Mouse (Mus musculus) brain, embryonic 14.5 days (tissue): ENCODE data around the gene Gclm. TPM values are rescaled to one million over a fixed set of nuclear protein-coding genes. Genes with fewer than 3 reads are reported as not detected.
A peak's percentile ranks its signal among the peaks of the same experiment; 100 is the strongest.

Experiments
- DNase-seq: peaks from one replicate; pipeline ENCODE4 v3.0.0-alpha.2; 2011; ENCODE audit warnings: low read depth
- CTCF ChIP-seq: fragments of 200-500 bp; IDR thresholded peaks from 2 replicates; pipeline ENCODE4 v1.5.1; 2012; ENCODE audit warnings: inconsistent platforms, mild to moderate bottlenecking, moderate library complexity, borderline replicate concordance; ENCODE audit not compliant: insufficient read depth, insufficient read length; ENCODE audit errors: extremely low read depth
- POLR2A ChIP-seq: fragments of 200-500 bp; IDR thresholded peaks from 2 replicates; pipeline ENCODE4 v1.6.1; 2012; ENCODE audit warnings: mild to moderate bottlenecking, inconsistent platforms, borderline replicate concordance; ENCODE audit not compliant: poor library complexity, insufficient read depth, insufficient read length, severe bottlenecking; ENCODE audit errors: extremely low read depth
- polyA plus RNA-seq: library from polyadenylated mRNA; depleted of rRNA; stranded (reverse); fragments of >200 nt; gene quantifications from 2 replicates; pipeline ENCODE4 v1.2.3, GENCODE M21; 2012; rRNA removed

Gene Gclm
- polyA plus RNA-seq: 27.7 and 29.0 TPM in 2 replicates

DNA sequence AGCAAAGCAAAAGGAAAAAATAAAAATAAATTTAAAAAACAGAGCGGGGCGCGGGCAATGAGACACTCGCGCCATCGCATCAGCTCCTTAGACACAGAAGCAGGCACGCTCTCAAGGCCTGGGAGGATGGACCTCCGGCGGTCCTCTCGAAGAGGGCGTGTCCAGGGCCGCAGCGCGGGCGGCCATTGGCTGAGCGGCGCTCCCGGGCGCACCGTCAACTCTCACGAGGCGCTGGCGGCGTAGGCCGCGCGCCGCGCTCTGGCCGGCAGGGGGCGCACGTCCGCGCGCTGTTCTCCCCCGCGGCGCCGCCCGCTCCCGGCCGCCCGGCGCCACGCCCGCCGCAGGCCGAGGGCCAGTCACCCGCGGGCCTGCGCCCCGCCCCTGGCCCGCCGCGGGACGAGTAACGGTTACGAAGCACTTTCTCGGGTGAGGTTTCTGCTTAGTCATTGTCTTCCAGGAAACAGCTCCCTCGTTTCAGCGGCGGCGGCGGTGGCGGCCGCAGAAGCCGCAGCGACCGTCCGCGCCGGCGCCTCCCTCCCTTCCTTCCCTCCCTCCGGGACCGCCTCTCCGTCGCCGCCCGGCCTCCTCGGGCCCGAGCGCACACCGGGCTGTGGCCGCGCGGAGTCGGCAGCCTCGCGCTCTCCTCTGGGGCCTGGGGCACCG lies at the start of gene Gclm:
TSS of gene Gclm (plus strand) at position 343 of the 663 bp plus-strand sequence.
- peak; percentile 72 for TF ChIP-seq CTCF
- TF ChIP-seq POLR2A: peak; percentile 41; the same call in 1 of the 2 replicates
- peak; percentile 97 for DNase-seq

DNA sequence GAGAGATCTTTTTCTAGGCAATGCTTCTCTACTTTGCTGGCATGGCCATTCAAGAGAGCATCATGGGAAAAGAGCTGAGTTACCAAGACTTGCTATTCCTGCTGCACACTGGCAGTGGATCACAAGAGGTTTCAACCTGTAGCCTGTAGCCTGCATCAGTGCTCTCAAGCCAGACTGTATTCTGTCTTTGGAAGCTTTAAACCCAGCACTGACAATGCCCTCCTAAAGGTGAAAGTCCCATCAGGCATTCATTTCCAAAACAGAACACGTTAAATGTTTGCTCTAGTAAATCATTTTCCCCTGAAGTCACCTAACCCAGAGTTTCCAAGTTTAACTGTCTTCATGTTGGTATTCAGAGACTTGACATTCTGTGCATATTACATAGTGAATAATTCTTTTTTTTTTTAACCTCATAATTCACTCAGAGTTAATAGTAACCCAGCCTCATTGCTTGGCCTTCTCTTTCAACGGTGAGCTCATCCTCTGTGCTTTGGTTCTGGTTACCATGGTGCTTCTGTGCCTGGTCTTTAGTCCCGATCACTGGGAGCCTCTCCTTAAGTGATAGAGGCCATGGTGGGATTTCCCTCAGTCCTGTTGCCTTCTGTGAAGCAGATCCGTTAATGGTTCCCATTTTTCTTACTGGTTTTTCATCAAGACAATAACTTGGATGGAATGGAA lies 48.6 kb upstream of the Gclm start:
- DNase-seq: no peak
- TF ChIP-seq POLR2A (no peak), CTCF (no peak)

DNA sequence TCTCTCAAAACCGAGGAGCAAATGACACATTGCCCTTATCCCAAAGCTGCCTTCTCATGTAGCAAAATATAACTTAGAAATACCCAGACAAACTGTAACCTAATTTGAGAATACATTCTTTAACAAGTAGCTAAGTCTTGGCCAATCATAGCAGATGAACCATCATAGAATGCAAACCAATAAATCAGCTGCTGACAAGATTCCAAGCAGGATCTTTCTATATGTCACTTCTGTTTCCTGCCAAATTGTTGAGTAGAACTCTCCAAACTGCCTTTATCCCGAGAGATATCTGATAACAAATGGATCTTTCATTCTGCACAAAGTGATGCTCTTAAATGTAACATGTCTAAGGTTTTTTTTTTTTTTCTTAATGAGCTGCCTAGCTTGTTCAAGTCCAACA lies 46.8 kb upstream of the Gclm start:
- no peak for DNase-seq
- TF ChIP-seq CTCF (no peak), POLR2A (no peak)

DNA sequence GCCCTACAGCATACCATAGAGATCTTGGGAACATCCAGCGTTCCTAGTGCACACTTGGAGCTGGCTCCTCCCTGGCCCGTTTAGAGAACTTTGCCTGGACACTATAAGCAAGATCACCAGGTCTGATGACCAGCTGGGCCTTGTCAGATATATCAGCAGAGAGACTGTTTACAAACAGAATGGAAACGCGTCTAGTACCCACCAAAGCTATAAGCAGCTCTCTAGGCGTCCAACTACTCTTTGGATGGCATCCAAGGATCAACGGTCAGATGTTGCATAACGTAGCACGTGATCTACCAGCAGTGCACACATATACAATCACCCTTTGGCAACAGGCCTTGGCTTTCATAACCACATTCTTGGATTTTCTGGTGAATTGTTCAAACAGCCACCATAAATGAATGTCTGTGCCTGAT lies 46.4 kb upstream of the Gclm start:
- TF ChIP-seq CTCF (no peak), POLR2A (no peak)
- DNase-seq: peak; percentile 68

DNA sequence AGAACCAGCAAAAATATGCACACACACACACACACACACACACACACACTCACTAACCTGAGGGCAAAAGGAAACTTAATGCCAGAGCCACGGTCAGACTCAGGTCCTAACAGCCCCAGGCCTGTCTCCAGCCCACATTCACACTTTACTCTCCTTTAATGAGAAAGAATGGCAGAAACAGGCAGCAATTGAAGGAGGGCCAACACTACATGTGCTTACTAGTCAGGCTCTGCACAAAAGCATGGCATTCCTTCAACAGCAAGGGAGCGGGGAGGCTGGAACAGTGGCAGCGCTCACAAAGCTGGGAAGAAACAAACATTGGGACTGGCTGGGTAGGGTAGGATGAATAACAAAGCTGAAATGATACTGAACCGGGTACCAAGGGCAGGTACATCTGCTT lies 45.8 kb upstream of the Gclm start:
- no peak for TF ChIP-seq CTCF
- no peak for TF ChIP-seq POLR2A
- peak; percentile 81 for DNase-seq

DNA sequence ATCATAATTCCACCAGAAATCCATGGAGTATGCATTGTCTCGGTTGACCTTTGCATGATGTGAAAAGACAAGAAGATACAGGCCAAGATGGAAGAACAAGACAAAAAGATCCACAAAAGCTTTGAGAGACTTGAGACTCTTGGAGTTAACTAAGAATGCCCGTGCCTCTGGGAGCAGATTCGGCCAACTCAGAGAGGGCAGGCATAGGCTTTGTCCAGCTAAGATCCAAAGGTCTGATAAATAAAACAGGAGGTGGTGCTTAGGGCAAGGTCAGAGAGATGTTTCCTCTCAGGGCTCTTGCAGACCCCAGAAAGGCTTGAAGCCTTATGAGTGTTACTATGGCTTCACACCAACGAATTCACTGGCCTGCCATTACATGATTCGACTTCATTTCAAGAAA lies 45.3 kb upstream of the Gclm start:
- TF ChIP-seq POLR2A (no peak), CTCF (no peak)
- no peak for DNase-seq

DNA sequence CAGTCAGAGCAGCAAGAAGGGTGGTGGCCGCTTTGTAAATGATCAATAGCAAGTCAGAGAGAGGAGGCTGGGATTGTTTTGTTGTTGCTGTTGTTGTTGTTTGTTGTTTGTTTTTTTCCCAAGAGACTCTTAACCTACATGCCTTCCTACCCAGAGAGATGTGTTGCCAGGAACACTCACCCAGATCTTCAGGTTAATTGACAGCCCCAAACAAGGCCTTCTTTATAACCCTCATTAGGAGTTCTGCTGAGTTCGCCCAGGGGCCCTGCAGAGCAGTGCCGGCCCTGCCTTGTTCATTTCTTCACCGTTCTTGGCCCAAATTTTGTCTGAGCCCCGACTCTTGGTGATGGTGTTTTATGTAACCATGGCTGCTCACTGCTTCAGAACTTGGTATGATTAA lies 44.9 kb upstream of the Gclm start:
- peak; percentile 53 for DNase-seq
- TF ChIP-seq POLR2A: no peak
- no peak for TF ChIP-seq CTCF

DNA sequence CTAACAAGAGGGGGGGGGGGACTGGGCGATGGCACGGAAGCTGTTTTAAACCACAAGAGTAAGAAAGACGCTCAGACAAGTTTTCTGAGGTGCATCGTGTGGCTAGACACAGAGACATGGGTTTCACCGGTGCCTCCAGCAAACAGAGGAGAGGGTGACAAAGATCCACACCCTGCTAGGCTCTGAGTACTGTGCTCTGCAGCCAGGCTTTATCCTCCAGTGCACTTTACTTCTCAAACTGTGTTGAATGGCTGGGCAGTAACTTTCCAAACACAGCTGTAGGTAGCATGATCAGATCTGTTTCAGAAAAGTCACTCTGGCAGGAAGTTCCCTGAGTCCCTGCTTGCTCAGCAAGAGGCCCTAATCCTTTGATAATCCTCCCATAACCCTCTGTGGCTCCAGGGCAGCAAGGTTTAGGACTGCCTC lies 43.0 kb upstream of the Gclm start:
- DNase-seq: no peak
- TF ChIP-seq POLR2A (no peak), CTCF (no peak)

DNA sequence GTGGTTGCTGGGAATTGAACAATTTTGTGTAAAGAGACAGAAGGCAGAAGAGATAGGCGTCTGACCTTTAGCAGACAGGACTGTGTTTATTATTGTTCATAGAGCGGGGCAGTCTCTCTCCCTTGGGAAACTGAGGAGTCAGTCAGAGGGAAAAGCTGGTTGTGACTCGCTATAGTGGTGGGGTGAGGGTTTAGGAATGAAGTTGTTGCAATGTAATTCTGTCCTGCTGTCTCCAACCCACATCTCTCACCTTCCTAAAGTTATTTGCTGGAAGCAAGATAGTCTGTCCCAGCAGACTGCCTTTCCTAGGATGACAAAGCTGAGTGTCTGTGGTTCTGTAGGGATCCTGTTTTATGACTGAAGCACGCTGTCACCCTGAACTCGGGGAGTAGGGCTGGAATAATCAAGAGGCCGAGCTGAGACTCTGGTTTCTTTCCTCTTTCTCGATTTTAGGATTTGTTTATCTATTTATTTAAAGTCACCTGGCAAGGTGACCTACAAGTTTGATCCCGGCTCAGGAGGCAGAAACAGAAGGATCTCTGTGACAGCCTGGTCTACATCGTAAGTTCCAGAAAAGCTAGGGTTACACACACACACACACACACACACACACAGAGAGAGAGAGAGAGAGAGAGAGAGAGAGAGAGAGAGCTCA lies 41.6 kb upstream of the Gclm start:
- TF ChIP-seq CTCF (no peak), POLR2A (no peak)
- DNase-seq: no peak

DNA sequence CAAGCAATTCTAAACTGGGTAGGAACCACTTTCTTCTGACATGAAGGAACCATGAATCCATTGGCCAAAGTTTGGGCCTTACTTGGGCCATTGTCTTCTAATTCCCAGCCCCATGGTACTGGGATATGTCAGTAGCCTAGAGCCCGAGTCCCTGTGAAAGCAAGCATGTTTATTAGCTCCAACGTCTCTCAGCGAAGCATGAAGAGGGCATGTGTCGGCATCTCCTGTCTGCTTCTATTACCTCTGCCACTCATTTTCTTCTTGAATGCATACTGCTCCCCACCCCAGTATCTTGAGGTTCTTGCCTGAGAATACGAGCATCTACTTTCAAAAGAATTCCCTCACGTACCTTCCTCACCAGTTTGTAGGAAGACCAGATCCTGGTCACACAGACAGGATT lies 39.6 kb upstream of the Gclm start:
- TF ChIP-seq POLR2A: no peak
- no peak for TF ChIP-seq CTCF
- DNase-seq: no peak

DNA sequence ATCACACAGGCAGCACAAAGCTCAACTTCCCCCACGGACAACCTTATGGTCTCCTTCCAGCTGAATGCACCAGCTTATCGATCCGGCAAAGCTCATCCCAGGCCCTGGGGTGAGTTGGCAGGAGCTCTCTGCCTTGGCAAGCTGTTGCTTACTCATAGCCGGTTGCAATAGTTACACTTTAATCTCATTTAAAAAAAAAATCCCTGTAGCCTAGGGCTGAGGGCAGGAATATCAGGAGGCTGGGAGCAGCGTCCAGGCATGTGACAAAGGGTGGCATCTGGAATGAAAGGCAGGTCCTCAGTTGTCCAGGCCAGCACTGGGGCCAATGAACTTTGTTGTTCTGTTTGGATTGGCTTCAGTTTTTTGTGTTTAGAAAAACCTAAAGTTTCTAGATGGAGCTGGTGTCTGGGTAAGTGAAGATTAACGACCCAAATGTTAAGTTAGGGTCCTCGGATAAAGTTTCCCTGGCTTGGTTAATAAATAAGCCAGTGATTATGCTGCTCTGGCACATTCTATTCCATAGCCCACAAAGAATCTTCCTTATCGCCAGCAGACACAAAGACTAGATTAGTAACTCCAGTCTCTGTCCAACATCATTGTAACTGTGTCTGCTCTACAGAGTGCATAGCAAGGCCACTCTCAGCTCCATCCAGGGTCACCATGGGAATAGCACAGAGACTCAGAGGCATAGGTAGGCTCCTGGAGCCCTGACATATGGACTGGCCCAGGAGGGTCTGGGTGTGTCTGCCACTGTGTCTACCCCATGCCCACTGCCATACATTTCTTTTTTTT lies 38.9 kb upstream of the Gclm start:
- TF ChIP-seq CTCF: no peak
- TF ChIP-seq POLR2A: no peak
- DNase-seq: peak; percentile 68

DNA sequence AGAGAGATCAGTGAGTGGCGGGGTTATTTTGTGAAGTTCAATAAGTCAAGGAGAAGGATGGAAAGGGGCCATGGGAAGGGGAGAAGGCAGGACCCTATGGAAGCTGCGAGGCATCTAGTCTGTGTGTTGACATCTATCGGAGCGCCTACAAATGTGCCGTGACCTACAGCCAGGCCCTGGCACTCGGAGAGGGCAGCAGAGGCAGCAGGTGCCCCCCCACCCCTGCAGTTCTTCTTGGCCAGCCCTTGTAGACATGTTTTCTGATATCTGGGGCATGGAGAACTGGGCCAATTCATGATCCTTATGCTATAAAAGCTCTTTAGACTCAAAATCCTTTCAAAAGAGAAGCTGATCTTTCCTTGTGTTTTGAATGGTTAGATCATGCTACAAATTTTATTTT lies 37.6 kb upstream of the Gclm start:
- no peak for TF ChIP-seq CTCF
- TF ChIP-seq POLR2A: no peak
- DNase-seq: no peak
